Mouse (Mus musculus): ENCODE measurements around the gene Spdef. TPM values are rescaled to one million over a fixed set of nuclear protein-coding genes. Genes with fewer than 3 reads are reported as not detected.

The Spdef gene
- total and polyA plus RNA-seq, 3 experiments = 0.02 TPM; not detected in 2

GRCm38 (mm10) chr17:27751314-27752202, 22.8 kb upstream of the Spdef start:
- DNase-seq (ENCODE audit: low spot score) = no peak
- no peak for ATAC-seq (ENCODE audit: extremely low read depth, insufficient number of reproducible peaks, low FRiP score, poor library complexity, severe bottlenecking)
- Histone ChIP-seq H3K36me3 (replicated peaks) (peaks cover 100% of the 10 kb centered on the region), H3K27me3 (ENCODE audit: insufficient read depth, low read length) (no peaks in the 10 kb centered on the region), H3K4me3 (ENCODE audit: low read depth, low read length) (no peak overlapping the region), H3K4me1 (ENCODE audit: insufficient read depth, low read depth, low read length) (peaks cover 9% of the 10 kb centered on the region), H3K9me3 (replicated peaks) (no peaks in the 10 kb centered on the region)
- no peak for TF ChIP-seq CTCF (IDR thresholded peaks at IDR 0.05; ENCODE audit: low read depth, low read length)
- no peak for TF ChIP-seq POLR2AphosphoS5 (IDR thresholded peaks at IDR 0.05; ENCODE audit: insufficient replicate concordance, low read depth, low read length)
- TF ChIP-seq GATA1 (IDR thresholded peaks at IDR 0.05; ENCODE audit: borderline replicate concordance, low read length) = no peak
- TF ChIP-seq GATA2 (IDR thresholded peaks at IDR 0.05; ENCODE audit: borderline replicate concordance, low read depth, low read length) = no peak
- TF ChIP-seq TAL1 (conservative IDR thresholded peaks at IDR 0.05; ENCODE audit: low read depth, low read length) = no peak

- no peaks in the 10 kb centered on the region for H3K9me3 ChIP-seq (replicated peaks)
- H3K4me1 ChIP-seq (ENCODE audit: insufficient read depth, low read depth, low read length) = peaks cover 6% of the 10 kb centered on the region
- no peak for TF ChIP-seq GATA1 (IDR thresholded peaks at IDR 0.05; ENCODE audit: borderline replicate concordance, low read length)
- TF ChIP-seq CTCF (IDR thresholded peaks at IDR 0.05; ENCODE audit: low read depth, low read length) = no peak
- no peak for TF ChIP-seq GATA2 (IDR thresholded peaks at IDR 0.05; ENCODE audit: borderline replicate concordance, low read depth, low read length)
- TF ChIP-seq TAL1 (conservative IDR thresholded peaks at IDR 0.05; ENCODE audit: low read depth, low read length) = no peak
- TF ChIP-seq POLR2AphosphoS5 (IDR thresholded peaks at IDR 0.05; ENCODE audit: insufficient replicate concordance, low read depth, low read length) = no peak
- H3K27me3 ChIP-seq (ENCODE audit: insufficient read depth, low read length) = no peaks in the 10 kb centered on the region
- no peak for ATAC-seq (ENCODE audit: extremely low read depth, insufficient number of reproducible peaks, low FRiP score, poor library complexity, severe bottlenecking)
- no peak overlapping the region for H3K4me3 ChIP-seq (ENCODE audit: low read depth, low read length)
- H3K36me3 ChIP-seq (replicated peaks) = peaks cover 98% of the 10 kb centered on the region
- no peak for DNase-seq (ENCODE audit: low spot score)
These were observed 21.7 kb upstream of the Spdef start for GRCm38 (mm10) chr17:27750451-27750942.

- peaks cover 3% of the 10 kb centered on the region; the same call in 1 of the 2 replicates for H3K4me1 ChIP-seq (ENCODE audit: insufficient read depth, low read depth, low read length)
- no peak for ATAC-seq (ENCODE audit: extremely low read depth, insufficient number of reproducible peaks, low FRiP score, poor library complexity, severe bottlenecking)
- H3K36me3 ChIP-seq (replicated peaks) = peaks cover 88% of the 10 kb centered on the region
- no peak overlapping the region for H3K4me3 ChIP-seq (ENCODE audit: low read depth, low read length)
- no peak for DNase-seq (ENCODE audit: low spot score)
- no peaks in the 10 kb centered on the region for H3K27me3 ChIP-seq (ENCODE audit: insufficient read depth, low read length)
- TF ChIP-seq GATA2 (IDR thresholded peaks at IDR 0.05; ENCODE audit: borderline replicate concordance, low read depth, low read length) = no peak
- TF ChIP-seq GATA1 (IDR thresholded peaks at IDR 0.05; ENCODE audit: borderline replicate concordance, low read length) = no peak
- TF ChIP-seq POLR2AphosphoS5 (IDR thresholded peaks at IDR 0.05; ENCODE audit: insufficient replicate concordance, low read depth, low read length) = no peak
- no peak for TF ChIP-seq TAL1 (conservative IDR thresholded peaks at IDR 0.05; ENCODE audit: low read depth, low read length)
- TF ChIP-seq CTCF (IDR thresholded peaks at IDR 0.05; ENCODE audit: low read depth, low read length) = no peak
- no peaks in the 10 kb centered on the region for H3K9me3 ChIP-seq (replicated peaks)
These were observed 19.4 kb upstream of the Spdef start for GRCm38 (mm10) chr17:27748123-27748522.

GRCm38 (mm10) chr17:27746446-27746845, 17.7 kb upstream of the Spdef start:
- no peaks in the 10 kb centered on the region for H3K27me3 ChIP-seq (ENCODE audit: insufficient read depth, low read length)
- H3K4me3 ChIP-seq (ENCODE audit: low read depth, low read length) = no peak overlapping the region
- TF ChIP-seq GATA2 (IDR thresholded peaks at IDR 0.05; ENCODE audit: borderline replicate concordance, low read depth, low read length) (no peak), TAL1 (conservative IDR thresholded peaks at IDR 0.05; ENCODE audit: low read depth, low read length) (no peak), GATA1 (IDR thresholded peaks at IDR 0.05; ENCODE audit: borderline replicate concordance, low read length) (no peak), POLR2AphosphoS5 (IDR thresholded peaks at IDR 0.05; ENCODE audit: insufficient replicate concordance, low read depth, low read length) (no peak), CTCF (IDR thresholded peaks at IDR 0.05; ENCODE audit: low read depth, low read length) (no peak)
- peaks cover 3% of the 10 kb centered on the region; the same call in 1 of the 2 replicates for H3K4me1 ChIP-seq (ENCODE audit: insufficient read depth, low read depth, low read length)
- ATAC-seq (ENCODE audit: extremely low read depth, insufficient number of reproducible peaks, low FRiP score, poor library complexity, severe bottlenecking) = no peak
- peaks cover 77% of the 10 kb centered on the region for H3K36me3 ChIP-seq (replicated peaks)
- H3K9me3 ChIP-seq (replicated peaks) = no peaks in the 10 kb centered on the region
- no peak for DNase-seq (ENCODE audit: low spot score)

GRCm38 (mm10) chr17:27740961-27741360, 12.2 kb upstream of the Spdef start:
- no peak for ATAC-seq (ENCODE audit: extremely low read depth, insufficient number of reproducible peaks, low FRiP score, poor library complexity, severe bottlenecking)
- TF ChIP-seq CTCF (IDR thresholded peaks at IDR 0.05; ENCODE audit: low read depth, low read length) = no peak
- TF ChIP-seq GATA1 (IDR thresholded peaks at IDR 0.05; ENCODE audit: borderline replicate concordance, low read length) = no peak
- TF ChIP-seq TAL1 (conservative IDR thresholded peaks at IDR 0.05; ENCODE audit: low read depth, low read length) = no peak
- no peak for TF ChIP-seq GATA2 (IDR thresholded peaks at IDR 0.05; ENCODE audit: borderline replicate concordance, low read depth, low read length)
- TF ChIP-seq POLR2AphosphoS5 (IDR thresholded peaks at IDR 0.05; ENCODE audit: insufficient replicate concordance, low read depth, low read length) = no peak
- H3K27me3 ChIP-seq (ENCODE audit: insufficient read depth, low read length) = peaks cover 6% of the 10 kb centered on the region
- H3K4me3 ChIP-seq (ENCODE audit: low read depth, low read length) = no peak overlapping the region
- H3K9me3 ChIP-seq (replicated peaks) = no peaks in the 10 kb centered on the region
- H3K4me1 ChIP-seq (ENCODE audit: insufficient read depth, low read depth, low read length) = peaks cover 3% of the 10 kb centered on the region; the same call in 1 of the 2 replicates
- DNase-seq (ENCODE audit: low spot score) = no peak
- peaks cover 23% of the 10 kb centered on the region for H3K36me3 ChIP-seq (replicated peaks)

All from G1E (cell line).